ENCODE assay signal across 20 mouse cellular contexts in genomic region chr2:77272953-77273352, GRCm38 (mm10). TPM values are rescaled to one million over a fixed set of nuclear protein-coding genes. Genes with fewer than 3 reads are reported as not detected.
DNase-seq lines count a peak whose midpoint lies in the region; TF ChIP-seq lines count a peak whose summit lies in the region.
"Had no signal": no experiment of that assay in that cellular context is flagged by ENCODE, and none has a peak within 500 bp of the region (broad histone marks: within the 10 kb centered on the region; RNA-seq: fewer than 3 reads in every experiment).

No protein-coding gene starts in this region.

- no peak for TF ChIP-seq CTCF in left cerebral cortex, adult 2 months (IDR thresholded peaks at IDR 0.05)

- no peak for DNase-seq in left cerebral cortex, adult 2 months (ENCODE audit: extremely low spot score in 1 of 2, low spot score in 2 of 2)
- DNase-seq in left cerebral cortex, postnatal 4 days, result no peak
- peak; percentile 37 for DNase-seq in right cerebral cortex, adult 18-20 months
- DNase-seq in right cerebral cortex, postnatal 4 days, result no peak
- peak; percentile 65 for DNase-seq in brain, adult 2 months (ENCODE audit: low read depth, low spot score)
- peak; percentile 68 for DNase-seq in telencephalon, adult 2 months (ENCODE audit: low read depth, low spot score)
- DNase-seq in gastrocnemius, postnatal 10 days, result no peak
- DNase-seq: adrenal gland, adult 2 months; adrenal gland, postnatal 10 days; adrenal gland, postnatal 25 days; cerebellum, adult 11-12 months; cerebellum, adult 2 months; cerebellum, adult 9-10 months; cerebellum, postnatal 10 days; cerebellum, postnatal 25 days had no signal

- H3K27ac ChIP-seq in left cerebral cortex, adult 2 months, result peak overlapping the region; percentile 73
- H3K27ac ChIP-seq: embryonic facial prominence, embryonic 10.5 days; embryonic facial prominence, embryonic 12.5 days; forebrain, embryonic 13.5 days; forebrain, embryonic 15.5 days had no signal

- intact Hi-C loops in left cerebral cortex, adult 2 months (cut with DNase I), result no loop called here
- intact Hi-C loops in left cerebral cortex, postnatal 4 days (cut with DNase I), result no loop called here

- H3K4me3 ChIP-seq in left cerebral cortex, adult 2 months, result no peak overlapping the region
- H3K4me3 ChIP-seq: embryonic facial prominence, embryonic 10.5 days; embryonic facial prominence, embryonic 12.5 days; forebrain, embryonic 13.5 days; forebrain, embryonic 15.5 days had no signal

RNA-seq across cellular contexts. Expression of gene Sestd1, which starts 7.4 kb away (rescaled TPM):
- total RNA-seq in left cerebral cortex, adult 2 months (2021), result 10 to 100 TPM; 55.2 to 61.6 TPM
- total RNA-seq in left cerebral cortex, postnatal 4 days (2021), result 100 to 1,000 TPM; 128 to 132 TPM
- total RNA-seq in gastrocnemius, postnatal 10 days (2021), result 10 to 100 TPM; 15.5 to 17.5 TPM
- total RNA-seq: MEL had no signal

Comparison
In these comparisons a context has a peak if more than half of its experiments do, and no peak if none do; other contexts are left out.
1. DNase-seq: peak in right cerebral cortex, adult 18-20 months (single experiment), brain, adult 2 months (single experiment) and telencephalon, adult 2 months (single experiment); none in left cerebral cortex, adult 2 months (0 of 2), left cerebral cortex, postnatal 4 days (single experiment), right cerebral cortex, postnatal 4 days (single experiment) and gastrocnemius, postnatal 10 days (single experiment).